Mouse (Mus musculus): ENCODE data around the gene Eef1g. TPM values are rescaled to one million over a fixed set of nuclear protein-coding genes. Genes with fewer than 3 reads are reported as not detected.

Gene Eef1g
- polyA plus RNA-seq, 1 experiment from 2014 or later, result 516 TPM

DNA sequence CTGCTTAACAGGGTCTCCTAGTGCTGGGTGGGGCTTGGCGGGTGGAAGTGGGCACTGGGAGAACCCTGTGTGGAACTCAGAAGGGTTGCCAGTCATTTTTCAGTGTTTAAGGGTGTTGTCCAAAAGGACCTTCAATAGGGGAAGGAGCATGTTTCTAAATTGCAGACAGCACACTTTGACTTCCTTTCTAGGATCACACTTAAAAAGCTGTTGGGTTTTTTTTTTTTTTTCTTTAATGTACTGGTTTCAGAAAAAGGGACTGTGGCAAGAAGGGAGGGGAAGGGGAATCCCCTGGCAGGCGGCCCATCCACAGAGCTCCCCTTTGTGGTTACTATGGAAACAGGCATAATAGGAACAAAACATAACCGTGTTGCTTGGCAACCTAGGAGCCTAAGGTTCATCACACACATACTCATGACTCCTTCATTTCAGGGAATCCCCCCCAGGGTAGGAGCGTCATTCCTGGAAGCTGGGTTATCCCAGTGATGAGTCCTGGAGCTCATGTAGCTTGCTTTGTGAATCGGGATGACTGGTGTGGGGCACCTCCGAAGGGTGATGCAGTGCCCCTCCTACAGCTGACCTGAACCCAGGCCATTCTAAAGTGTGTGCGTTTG lies 17.5 kb downstream of the Eef1g start:
- Histone ChIP-seq H3K9me3 (ENCODE audit: low read depth, low read length) (no peaks in the 10 kb centered on the region), H3K9ac (no peak overlapping the region), H3K4me1 (ENCODE audit: insufficient read depth) (peaks cover 32% of the 10 kb centered on the region), H3K4me3 (ENCODE audit: low read depth, low read length) (no peak overlapping the region), H3K27ac (ENCODE audit: low read depth) (peak overlapping the region; percentile 42; the same call in 1 of the 2 replicates), H3K36me3 (ENCODE audit: insufficient read depth) (peaks cover 17% of the 10 kb centered on the region), H3K27me3 (ENCODE audit: insufficient read depth, low read length) (no peaks in the 10 kb centered on the region; the same call in 1 of the 2 replicates), H3K4me2 (no peak overlapping the region; the same call in 1 of the 2 replicates)
- DNase-seq (peak; percentile 87), ATAC-seq (ENCODE audit: insufficient read depth) (no peak)
- no peak for TF ChIP-seq CTCF (IDR thresholded peaks at IDR 0.05; ENCODE audit: low read depth)
- 13% methylated on average over 7 of the region's 7 CpGs for WGBS

- DNase-seq (peak; percentile 33), ATAC-seq (ENCODE audit: insufficient read depth) (no peak)
- WGBS, result 53% methylated on average over 5 of the region's 5 CpGs
- Histone ChIP-seq H3K27me3 (ENCODE audit: insufficient read depth, low read length) (no peaks in the 10 kb centered on the region; the same call in 1 of the 2 replicates), H3K36me3 (ENCODE audit: insufficient read depth) (peaks cover 2% of the 10 kb centered on the region; the same call in 1 of the 2 replicates), H3K9me3 (ENCODE audit: low read depth, low read length) (no peaks in the 10 kb centered on the region), H3K4me2 (no peak overlapping the region), H3K27ac (ENCODE audit: low read depth) (no peak overlapping the region), H3K4me3 (ENCODE audit: low read depth, low read length) (no peak overlapping the region), H3K4me1 (ENCODE audit: insufficient read depth) (peaks cover 32% of the 10 kb centered on the region), H3K9ac (no peak overlapping the region)
- TF ChIP-seq CTCF (IDR thresholded peaks at IDR 0.05; ENCODE audit: low read depth), result no peak
These were observed 19.1 kb downstream of the Eef1g start for GRCm38 (mm10) chr19:8985891-8986290.

DNA sequence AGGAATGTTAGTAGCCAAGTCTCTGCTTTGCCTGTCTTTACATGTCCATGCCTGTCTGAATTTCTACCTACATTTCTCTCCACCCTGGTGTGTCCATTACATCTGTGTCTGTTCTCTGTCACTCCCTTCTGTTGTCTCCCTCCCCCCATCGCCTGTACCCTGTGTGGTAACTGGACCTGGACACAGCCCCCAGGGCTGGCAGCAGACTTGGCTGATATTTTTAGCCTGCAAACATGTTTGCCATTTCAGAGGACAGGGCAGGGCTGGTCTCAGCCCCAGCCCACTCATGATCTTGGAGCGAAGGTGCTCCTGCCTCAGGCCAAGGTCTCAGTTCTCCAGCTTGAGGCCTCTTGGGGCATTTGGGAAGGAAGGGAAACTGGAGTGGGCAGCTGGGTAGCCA lies 21.0 kb downstream of the Eef1g start:
- 43% methylated on average over 2 of the region's 2 CpGs for WGBS
- Histone ChIP-seq H3K36me3 (ENCODE audit: insufficient read depth) (no peaks in the 10 kb centered on the region), H3K4me3 (ENCODE audit: low read depth, low read length) (no peak overlapping the region), H3K9ac (no peak overlapping the region), H3K4me1 (ENCODE audit: insufficient read depth) (peaks cover 44% of the 10 kb centered on the region), H3K4me2 (no peak overlapping the region; the same call in 1 of the 2 replicates), H3K27ac (ENCODE audit: low read depth) (no peak overlapping the region), H3K27me3 (ENCODE audit: insufficient read depth, low read length) (no peaks in the 10 kb centered on the region; the same call in 1 of the 2 replicates), H3K9me3 (ENCODE audit: low read depth, low read length) (no peaks in the 10 kb centered on the region)
- ATAC-seq (ENCODE audit: insufficient read depth) (no peak), DNase-seq (no peak)
- TF ChIP-seq CTCF (IDR thresholded peaks at IDR 0.05; ENCODE audit: low read depth), result no peak

- TF ChIP-seq CTCF (IDR thresholded peaks at IDR 0.05; ENCODE audit: low read depth), result no peak
- DNase-seq (no peak), ATAC-seq (ENCODE audit: insufficient read depth) (no peak)
- no peaks in the 10 kb centered on the region; the same call in 1 of the 2 replicates for H3K27me3 ChIP-seq (ENCODE audit: insufficient read depth, low read length)
- no peaks in the 10 kb centered on the region for H3K9me3 ChIP-seq (ENCODE audit: low read depth, low read length)
- peaks cover 44% of the 10 kb centered on the region for H3K4me1 ChIP-seq (ENCODE audit: insufficient read depth)
- peak overlapping the region; percentile 91 for H3K27ac ChIP-seq (ENCODE audit: low read depth)
- H3K36me3 ChIP-seq (ENCODE audit: insufficient read depth), result no peaks in the 10 kb centered on the region
- peak overlapping the region; percentile 73 for H3K4me3 ChIP-seq (ENCODE audit: low read depth, low read length)
- peak overlapping the region; percentile 87 for H3K4me2 ChIP-seq
- peak overlapping the region; percentile 80 for H3K9ac ChIP-seq
- WGBS, result 23% methylated on average over 15 of the region's 15 CpGs
These were observed 21.7 kb downstream of the Eef1g start for GRCm38 (mm10) chr19:8988346-8989065.

GRCm38 (mm10) chr19:8989066-8989566 lies 22.3 kb downstream of the Eef1g start, which contains the start of gene Ahnak:
Gene Ahnak, plus strand, starts transcription at chr19:8989284.
- Histone ChIP-seq H3K4me3 (ENCODE audit: low read depth, low read length) (peak within 1 kb of the TSS; percentile 73), H3K4me2 (peak within 1 kb of the TSS; percentile 87), H3K4me1 (ENCODE audit: insufficient read depth) (peaks cover 39% of the 10 kb centered on the region), H3K9me3 (ENCODE audit: low read depth, low read length) (no peaks in the 10 kb centered on the region), H3K9ac (peak within 1 kb of the TSS; percentile 80), H3K27me3 (ENCODE audit: insufficient read depth, low read length) (no peaks in the 10 kb centered on the region; the same call in 1 of the 2 replicates), H3K36me3 (ENCODE audit: insufficient read depth) (no peaks in the 10 kb centered on the region), H3K27ac (ENCODE audit: low read depth) (peak within 1 kb of the TSS; percentile 91)
- DNase-seq (peak; percentile 78), ATAC-seq (ENCODE audit: insufficient read depth) (peak; percentile 59)
- TF ChIP-seq CTCF (IDR thresholded peaks at IDR 0.05; ENCODE audit: low read depth), result no peak
- WGBS, result under 1% methylated on average over 42 of the region's 42 CpGs

DNA sequence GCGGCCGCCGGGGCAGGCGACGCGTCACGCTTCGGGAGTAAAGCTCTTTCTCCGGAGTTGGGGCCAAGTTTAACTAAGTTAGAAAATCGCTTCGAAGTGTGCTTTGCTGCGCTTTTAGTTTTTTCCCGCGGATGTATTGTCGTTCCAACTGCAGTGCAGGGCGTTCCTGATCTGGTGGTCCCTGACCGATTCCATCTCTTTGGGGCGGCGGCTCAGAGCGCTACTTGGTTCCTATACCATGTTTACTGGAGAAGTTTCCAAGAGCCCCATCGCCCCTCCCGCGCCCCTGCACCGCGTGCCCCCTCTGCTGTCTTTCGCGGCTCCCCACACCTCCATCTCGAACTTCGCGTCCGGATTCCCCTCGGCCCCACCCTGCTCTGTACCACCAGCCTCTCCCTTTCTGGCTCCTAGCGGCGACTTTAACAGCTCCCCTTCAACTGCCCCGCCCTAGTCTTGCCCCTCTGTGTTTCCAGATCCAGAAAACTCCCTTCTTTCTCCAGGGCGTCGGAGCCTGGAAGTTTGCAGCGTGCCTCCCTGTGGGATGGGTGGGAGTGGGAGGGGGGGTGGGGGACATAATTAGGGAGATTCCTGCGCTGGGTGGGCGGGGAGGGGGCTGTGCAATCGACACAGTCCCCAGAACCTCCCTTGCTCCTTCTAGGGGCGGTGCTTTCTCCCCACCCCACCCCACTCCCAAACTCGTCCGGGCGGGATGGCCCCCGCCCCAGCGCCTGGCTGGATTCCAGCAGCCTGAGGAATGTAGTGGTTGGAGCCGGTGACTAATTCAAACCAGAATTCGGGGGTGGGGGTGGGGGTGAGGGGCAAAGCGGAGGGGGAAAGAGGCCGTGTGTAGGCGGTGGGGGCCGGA lies 23.0 kb downstream of the Eef1g start:
- peaks cover 32% of the 10 kb centered on the region for H3K4me1 ChIP-seq (ENCODE audit: insufficient read depth)
- under 1% methylated on average over 50 of the region's 53 CpGs for WGBS

More for the DNA sequence above, 23.0 kb downstream of the Eef1g start:
- peak overlapping the region; percentile 91 for H3K27ac ChIP-seq (ENCODE audit: low read depth)
- ATAC-seq (ENCODE audit: insufficient read depth) (peak; percentile 77), DNase-seq (peak; percentile 95)
- no peaks in the 10 kb centered on the region for H3K9me3 ChIP-seq (ENCODE audit: low read depth, low read length)
- no peaks in the 10 kb centered on the region for H3K36me3 ChIP-seq (ENCODE audit: insufficient read depth)
- peak overlapping the region; percentile 73 for H3K4me3 ChIP-seq (ENCODE audit: low read depth, low read length)
- peak; percentile 37; the same call in 1 of the 2 replicates for TF ChIP-seq CTCF (IDR thresholded peaks at IDR 0.05; ENCODE audit: low read depth)
- H3K4me2 ChIP-seq, result peak overlapping the region; percentile 87
- peak overlapping the region; percentile 80 for H3K9ac ChIP-seq
- H3K27me3 ChIP-seq (ENCODE audit: insufficient read depth, low read length), result no peaks in the 10 kb centered on the region; the same call in 1 of the 2 replicates

Data from lung, embryonic 14.5 days (tissue).